Mouse (Mus musculus) left cerebral cortex, adult 11 months (tissue): ENCODE measurements at regions not wholly inside any gene's neighbourhood (a gene's known extent, or its start where the extent isn't known, plus 50 kb on each side); places are given as distances from the start of the nearest gene placed in this dataset.
"Not testable (repeated sequence)": the region's sequence is repeated elsewhere in the genome, so short reads cannot be mapped to it uniquely, and the experiment has no call there.

Source experiments
- DNase-seq: peaks from one replicate; pipeline ENCODE4 v3.0.0; 2022; ENCODE audit warnings: low spot score

DNA sequence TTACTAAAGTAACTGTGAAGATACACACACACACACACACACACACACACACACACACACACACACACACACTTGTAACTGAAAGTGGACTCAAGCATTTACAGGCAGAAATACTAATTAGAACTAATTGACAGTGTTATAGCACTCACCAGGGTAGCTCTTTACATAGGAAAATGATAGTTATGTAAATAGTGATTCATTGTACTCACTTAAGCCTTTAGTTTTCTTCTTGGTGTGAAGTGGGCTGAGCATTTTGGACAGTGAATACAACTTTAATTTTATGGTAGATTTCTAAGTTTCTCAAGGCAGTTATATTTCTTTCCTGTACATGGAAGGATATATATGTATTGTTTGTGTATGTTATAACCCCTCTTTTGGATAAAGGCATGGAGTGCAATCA lies 704.5 kb upstream of the Nr2f1 start:
- DNase-seq = no peak

DNA sequence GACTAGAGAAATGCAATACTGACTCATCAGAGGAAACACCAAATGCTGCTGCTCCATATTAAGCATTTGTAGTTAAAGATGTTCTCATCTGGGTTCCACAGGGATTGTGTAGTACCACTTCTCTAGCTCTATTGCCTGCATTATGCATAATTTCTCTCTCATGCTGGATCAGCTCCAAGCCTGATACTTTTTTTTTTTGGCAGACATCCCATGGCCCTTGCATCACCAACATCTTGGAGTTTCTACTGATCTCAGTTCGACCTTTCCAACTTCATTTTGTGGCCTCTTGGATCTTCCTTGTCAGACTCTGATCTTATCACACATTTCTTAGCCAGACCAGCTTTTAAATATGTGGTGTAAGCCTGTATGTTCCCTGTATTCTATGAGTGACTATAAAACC lies 701.1 kb upstream of the Nr2f1 start:
- DNase-seq = no peak

DNA sequence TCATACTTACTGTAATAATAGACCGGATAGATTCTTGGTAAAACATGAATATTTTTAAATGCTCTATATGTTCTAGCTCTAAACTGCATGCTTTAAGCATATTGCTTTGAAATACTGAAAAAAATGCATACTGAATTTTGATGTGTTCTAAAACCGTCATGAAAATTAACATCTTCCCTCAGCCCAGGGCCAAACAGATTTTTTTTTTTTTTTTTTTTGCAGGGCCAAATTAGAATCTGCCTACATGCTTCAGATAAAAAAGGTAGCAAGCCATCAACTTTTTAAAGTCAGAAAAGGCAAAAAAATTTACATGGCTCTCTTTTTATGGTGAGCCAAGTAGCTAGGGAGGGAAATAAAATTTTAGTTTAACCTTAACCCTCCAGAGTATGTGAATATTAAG lies 692.7 kb upstream of the Nr2f1 start:
- DNase-seq = no peak

DNA sequence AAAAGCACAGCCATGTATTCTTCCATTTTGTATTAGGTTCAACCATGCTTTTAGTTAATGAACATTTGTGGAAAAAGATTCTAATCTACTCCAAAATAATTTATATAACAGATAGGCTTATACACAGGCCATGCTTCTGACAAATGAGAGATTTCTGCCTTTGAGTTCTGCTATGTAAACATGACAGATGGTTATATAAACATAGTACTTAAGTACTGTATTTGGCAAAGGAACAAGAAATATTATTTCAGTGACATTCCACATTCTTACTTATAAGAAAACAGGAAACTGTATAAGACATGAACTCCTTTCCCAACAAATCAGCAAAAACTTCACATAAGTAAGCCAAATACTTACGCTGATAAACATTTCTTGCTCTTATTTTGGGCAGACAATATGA lies 683.5 kb upstream of the Nr2f1 start:
- DNase-seq = no peak

DNA sequence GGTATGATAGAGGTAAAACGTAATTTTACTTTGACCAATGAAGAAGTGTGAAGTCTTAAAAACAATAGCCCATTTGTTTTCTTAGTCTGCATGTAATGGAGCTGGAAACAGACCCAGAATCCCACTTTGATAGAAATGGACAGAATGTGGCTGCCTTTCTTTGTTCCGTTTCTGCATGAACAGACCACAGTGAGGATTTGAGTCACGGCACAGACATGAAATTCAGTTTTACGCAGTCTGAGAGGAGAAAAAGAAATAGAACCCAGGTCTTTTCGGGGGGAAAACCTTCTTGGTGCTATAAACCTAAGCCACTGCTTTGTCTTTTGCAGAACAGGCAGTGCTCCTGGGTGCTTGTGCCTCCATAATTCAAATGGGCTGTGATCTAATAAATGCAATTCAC lies 673.0 kb upstream of the Nr2f1 start:
- no peak for DNase-seq

DNA sequence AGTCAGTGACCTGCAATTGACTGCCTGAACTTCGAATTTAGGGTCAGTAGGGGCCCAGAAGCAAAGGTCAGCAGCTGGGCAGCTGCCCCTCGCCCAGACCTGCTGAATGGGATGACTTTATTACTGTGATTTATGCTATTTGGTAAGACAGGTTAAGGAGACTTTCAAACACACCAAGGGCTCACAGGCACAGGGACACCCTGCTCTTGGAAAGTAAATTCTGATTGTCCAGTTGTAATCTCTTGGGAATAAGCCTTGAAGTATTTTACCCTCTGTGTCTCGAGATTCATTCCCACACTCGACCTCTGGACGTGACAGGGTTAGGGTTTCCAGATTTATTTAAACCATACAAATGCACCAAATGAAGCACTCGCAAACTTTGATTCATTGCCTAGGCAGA lies 672.4 kb upstream of the Nr2f1 start:
- DNase-seq = no peak

DNA sequence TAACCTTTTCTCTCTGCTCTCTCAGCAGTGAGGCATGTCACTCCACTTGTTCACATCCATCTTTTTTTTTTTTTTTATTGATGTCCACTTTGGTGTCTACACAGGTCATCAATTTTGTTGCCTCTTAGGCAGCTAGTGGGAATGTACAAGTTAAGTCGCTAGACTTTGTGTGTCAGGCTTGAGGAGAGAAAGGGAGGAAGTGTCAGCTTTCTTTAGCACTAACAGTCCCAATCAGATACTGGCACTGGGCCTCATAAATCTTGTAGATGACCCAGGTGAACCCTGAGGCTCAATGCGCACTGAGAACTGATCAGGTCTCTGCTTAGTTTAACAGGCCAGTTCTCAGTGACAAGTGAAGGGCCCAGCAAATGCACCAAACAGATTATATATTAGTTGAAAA lies 671.7 kb upstream of the Nr2f1 start:
- no peak for DNase-seq

DNA sequence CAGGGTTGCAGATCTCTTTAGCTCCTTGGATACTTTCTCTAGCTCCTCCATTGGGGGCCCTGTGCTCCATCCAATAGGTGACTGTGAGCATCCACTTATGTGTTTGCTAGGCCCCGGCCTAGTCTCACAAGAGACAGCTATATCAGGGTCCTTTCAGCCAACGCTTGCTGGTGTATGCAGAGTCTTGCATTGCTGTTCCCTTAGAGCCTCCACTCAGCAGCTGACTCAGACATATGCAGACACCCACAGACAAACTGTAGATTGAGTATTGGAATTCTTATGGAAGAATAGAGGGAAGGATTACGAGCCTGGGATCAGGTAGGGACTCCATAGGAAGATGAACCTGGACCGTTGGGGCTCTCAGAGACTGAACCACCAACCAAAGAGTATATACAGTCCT lies 624.8 kb upstream of the Nr2f1 start:
- DNase-seq = not testable (repeated sequence)

DNA sequence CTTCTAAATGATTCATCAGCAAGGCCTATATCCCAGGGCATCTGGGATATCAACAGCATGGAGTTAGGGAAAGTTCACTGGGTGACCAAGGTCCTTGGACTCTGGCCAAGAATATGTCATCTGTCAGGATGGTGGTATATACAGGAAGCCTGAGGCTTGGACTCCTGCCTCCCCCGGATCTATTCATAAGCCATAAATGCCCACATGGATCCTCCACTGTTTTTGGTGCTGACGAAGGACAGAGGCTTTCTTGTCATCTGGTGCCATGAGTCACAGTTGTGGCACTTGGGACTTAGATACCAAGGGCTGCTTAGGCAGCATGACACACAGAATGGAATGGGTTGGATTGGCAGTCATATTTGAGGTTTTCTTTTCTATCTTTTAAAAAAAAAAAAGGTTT lies 610.1 kb upstream of the Nr2f1 start:
- no peak for DNase-seq

DNA sequence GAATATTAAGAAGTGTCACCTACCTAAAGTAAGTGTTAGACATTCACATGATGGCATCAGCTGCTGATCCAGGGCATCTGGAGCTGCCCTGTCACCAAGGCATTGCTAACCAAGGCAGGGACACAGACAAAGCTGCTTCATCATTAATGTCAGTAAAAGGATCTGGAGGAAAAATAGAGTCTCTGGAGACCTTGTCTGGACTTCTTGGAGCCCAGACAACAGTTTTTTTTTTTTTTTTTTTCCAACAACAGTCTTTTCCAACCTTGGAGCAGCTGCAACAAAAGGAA lies 603.2 kb upstream of the Nr2f1 start:
- DNase-seq = no peak

DNA sequence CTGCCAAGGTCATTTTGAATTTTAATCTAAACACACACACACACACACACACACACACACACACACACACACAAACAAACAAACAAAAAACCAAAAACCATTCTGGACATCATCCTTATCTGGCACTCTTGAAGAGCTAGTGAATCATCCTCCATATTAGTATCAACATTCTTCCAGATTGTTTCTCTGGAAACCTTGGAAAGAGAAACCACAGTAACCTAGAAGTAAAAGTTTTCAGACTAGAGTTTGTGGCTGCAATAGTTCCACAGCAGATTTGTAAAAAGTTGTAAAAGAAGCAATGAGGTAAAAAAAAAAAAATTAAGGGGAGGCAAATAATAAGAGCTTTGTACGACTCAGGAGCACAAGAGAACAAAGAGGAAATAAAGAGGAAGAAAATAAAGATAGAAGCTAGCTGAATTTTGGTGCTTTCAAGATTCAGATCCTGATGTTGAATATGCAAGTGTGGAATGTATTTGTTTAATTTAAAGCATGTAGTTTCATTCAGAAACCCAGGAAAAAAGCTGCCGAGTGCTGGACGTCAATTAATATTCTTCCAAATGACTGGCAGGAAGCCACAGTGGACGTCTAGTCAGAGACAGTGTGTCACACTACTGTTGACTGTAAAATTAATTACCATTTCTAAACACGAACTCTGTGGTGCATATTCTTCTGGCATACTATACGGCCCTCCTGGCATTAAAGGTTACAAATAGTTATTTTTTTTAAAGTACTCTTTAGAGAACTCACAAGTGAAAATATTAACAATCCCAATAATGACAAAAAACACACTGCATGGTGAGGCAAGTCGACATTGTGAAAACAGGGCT lies 602.7 kb upstream of the Nr2f1 start:
- DNase-seq = no peak

DNA sequence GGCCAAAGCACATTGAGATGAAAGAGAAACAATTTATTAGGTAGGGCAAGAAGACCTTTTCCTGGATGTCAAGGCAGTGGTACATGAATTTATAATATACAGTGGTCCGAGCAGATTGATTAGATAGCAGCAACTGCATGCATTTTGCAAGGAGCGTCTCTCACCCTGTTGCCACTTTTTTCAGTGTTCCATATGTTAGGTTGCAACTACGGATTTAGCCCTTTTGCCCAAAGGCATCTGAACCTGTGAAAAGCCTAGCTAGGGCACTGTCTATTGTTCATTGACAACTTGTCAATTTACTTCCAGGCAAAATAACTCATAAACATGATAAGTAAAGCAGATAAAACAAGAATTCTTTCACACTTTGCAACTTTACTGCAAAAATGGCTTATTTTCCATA lies 600.1 kb upstream of the Nr2f1 start:
- DNase-seq = no peak

DNA sequence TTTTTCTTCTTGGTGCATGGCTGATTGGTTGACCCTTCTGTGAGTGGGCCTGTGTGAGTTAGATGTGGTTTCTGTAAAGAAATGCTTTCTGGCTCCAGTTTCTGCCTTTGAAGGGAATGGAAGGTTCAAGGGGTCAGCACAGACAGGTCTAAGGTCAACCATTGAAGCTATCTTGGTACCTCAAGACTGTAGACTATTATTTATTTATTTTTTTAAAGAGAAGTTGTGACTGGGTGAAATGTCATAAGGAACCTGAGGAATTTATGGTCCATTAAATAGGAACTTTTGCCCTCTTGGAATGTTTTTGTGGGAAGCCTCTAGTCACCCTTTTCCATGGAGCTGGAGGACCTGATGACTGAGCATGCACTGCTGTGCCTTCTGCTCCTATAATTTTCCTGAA lies 595.7 kb upstream of the Nr2f1 start:
- no peak for DNase-seq

DNA sequence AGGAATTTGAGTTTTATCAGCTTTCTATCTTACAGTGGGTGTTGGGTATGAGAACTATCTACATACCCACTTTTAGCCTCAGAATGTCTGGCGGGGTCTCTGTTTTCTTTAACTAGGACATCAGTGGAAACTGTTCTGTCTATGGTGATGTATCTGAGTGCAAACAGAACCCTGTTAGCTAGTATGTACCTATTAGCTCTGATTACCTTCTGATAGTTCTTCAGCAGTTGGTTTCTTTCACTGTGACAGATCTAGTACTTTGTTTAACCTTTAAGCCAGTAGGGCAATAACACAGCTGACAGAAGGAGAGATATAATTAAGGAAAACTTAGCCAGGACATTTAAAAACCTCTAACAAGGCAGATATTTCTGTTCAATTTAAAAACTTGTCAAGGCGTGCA lies 584.7 kb upstream of the Nr2f1 start:
- no peak for DNase-seq

DNA sequence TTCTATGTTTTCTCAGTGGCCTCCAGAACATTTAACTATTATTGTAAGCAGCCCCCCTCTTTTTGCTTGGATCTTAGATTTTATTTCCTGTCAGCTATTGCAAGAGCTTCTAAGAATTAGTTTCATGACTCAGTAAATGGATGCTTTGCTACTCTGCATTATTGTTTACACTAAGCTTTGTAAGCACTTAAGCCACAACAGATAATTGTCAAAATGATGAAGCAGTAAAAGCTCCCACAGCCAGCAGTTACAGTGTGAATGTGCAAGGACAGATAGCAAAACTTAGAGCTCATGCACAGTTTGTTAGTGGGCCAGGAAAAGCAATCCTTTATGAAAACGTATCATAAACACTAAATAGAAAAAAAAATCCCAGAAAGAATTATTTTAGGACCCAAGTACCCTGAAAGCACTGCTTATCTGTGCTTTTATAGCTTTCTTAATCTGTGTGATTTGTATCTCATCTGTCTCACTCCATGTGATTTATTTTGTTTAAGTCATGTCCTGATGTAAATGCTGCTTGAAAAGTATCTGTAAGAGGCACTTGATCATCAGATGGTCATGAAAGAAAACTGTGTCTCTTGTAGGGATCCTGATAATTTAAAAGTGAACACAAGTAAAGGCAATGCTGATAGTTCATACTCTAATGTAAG lies 584.2 kb upstream of the Nr2f1 start:
- DNase-seq = no peak
